Mouse (Mus musculus): ENCODE measurements at regions not wholly inside any gene's neighbourhood (a gene's known extent, or its start where the extent isn't known, plus 50 kb on each side); places are given as distances from the start of the nearest gene placed in this dataset.

- TF ChIP-seq CTCF (IDR thresholded peaks at IDR 0.05; ENCODE audit: control insufficient read depth, insufficient read depth, insufficient replicate concordance, low read depth, low read length): no peak
- no peak for TF ChIP-seq POLR2A (IDR thresholded peaks at IDR 0.05; ENCODE audit: control insufficient read depth, low read depth, low read length)
Observed at GRCm38 (mm10) chr3:147967866-147968265, 1022.5 kb downstream of the Adgrl2 start.

All from testis, adult 2 months (tissue).